Mouse (Mus musculus) layer of hippocampus, postnatal 14 days (tissue): ENCODE results near the gene Itpr2. TPM values are rescaled to one million over a fixed set of nuclear protein-coding genes. Genes with fewer than 3 reads are reported as not detected.

ENCODE experiments used
- DNase-seq, 2 experiments: peaks; one replicate each; pipeline ENCODE4 v3.0.0; 2021 to 2022; ENCODE audit warnings: low spot score in 2 of 2, mixed read lengths in 1 of 2
- total RNA-seq, 2 experiments: library from RNA; stranded (reverse); gene quantifications; 2 replicates each; pipeline ENCODE4 v1.2.3; 2021

The Itpr2 gene
- total RNA-seq, 2 experiments from 2014 or later = 32.3 to 35.0 TPM

- no peak for DNase-seq
Observed at GRCm38 (mm10) chr6:146315153-146315552, 186.9 kb downstream of the Itpr2 start.

- DNase-seq = no peak
Observed at GRCm38 (mm10) chr6:146314304-146314703, 187.7 kb downstream of the Itpr2 start.

GRCm38 (mm10) chr6:146313396-146313795 is 188.6 kb downstream of the Itpr2 start:
- DNase-seq = no peak

GRCm38 (mm10) chr6:146310210-146310609 is 191.8 kb downstream of the Itpr2 start:
- DNase-seq = no peak

GRCm38 (mm10) chr6:146309335-146309734 is 192.7 kb downstream of the Itpr2 start:
- DNase-seq = no peak

- no peak for DNase-seq
Observed at GRCm38 (mm10) chr6:146305995-146306394, 196.0 kb downstream of the Itpr2 start.

- DNase-seq = no peak
Observed at GRCm38 (mm10) chr6:146304088-146304487, 197.9 kb downstream of the Itpr2 start.

GRCm38 (mm10) chr6:146303336-146303735 is 198.7 kb downstream of the Itpr2 start:
- DNase-seq = no peak

GRCm38 (mm10) chr6:146302574-146303130 is 199.4 kb downstream of the Itpr2 start:
- DNase-seq = no peak

- no peak for DNase-seq
Observed at GRCm38 (mm10) chr6:146302101-146302500, 199.9 kb downstream of the Itpr2 start.

- DNase-seq = no peak
Observed at GRCm38 (mm10) chr6:146300961-146301360, 201.1 kb downstream of the Itpr2 start.

GRCm38 (mm10) chr6:146298712-146299111 is 203.3 kb downstream of the Itpr2 start:
- DNase-seq = no peak

GRCm38 (mm10) chr6:146291036-146291435 is 211.0 kb downstream of the Itpr2 start:
- DNase-seq = no peak

GRCm38 (mm10) chr6:146289801-146290200 is 212.2 kb downstream of the Itpr2 start:
- DNase-seq = no peak

GRCm38 (mm10) chr6:146288266-146288665 is 213.8 kb downstream of the Itpr2 start:
- DNase-seq = no peak

GRCm38 (mm10) chr6:146284921-146285565 is 217.0 kb downstream of the Itpr2 start:
- DNase-seq = no peak

- DNase-seq = no peak
Observed at GRCm38 (mm10) chr6:146283981-146284380, 218.0 kb downstream of the Itpr2 start.

GRCm38 (mm10) chr6:146282061-146282659 is 219.9 kb downstream of the Itpr2 start:
- DNase-seq = peak; percentile 42 to 84

- DNase-seq = peak in 1 of 2 experiments; percentile 33
Observed at GRCm38 (mm10) chr6:146281176-146281899, 220.7 kb downstream of the Itpr2 start.

- no peak for DNase-seq
Observed at GRCm38 (mm10) chr6:146273256-146273655, 228.8 kb downstream of the Itpr2 start.

- peak in 1 of 2 experiments; percentile 78 for DNase-seq
Observed at GRCm38 (mm10) chr6:146272253-146273036, 229.6 kb downstream of the Itpr2 start.
